Comparison of ENCODE assay signal across 34 mouse cellular contexts in the genomic region with DNA sequence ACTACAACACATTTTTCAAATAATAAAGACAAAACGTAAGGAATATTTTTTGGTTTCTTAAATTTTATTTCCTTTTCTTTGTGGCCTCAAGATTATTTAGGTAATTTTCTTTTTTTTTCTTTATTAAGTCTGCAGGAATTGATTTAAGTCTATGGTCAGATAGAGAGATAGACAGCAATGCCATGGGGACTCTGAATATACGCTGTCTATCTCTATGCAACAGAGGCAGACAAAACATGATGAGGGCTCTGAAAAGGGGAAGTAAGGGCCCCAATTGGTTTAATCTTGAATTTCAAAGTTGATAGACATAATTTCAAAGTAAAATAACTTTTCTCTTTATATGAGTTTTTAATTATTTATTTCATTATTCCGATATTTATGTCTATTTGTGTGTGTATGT.
"Had no signal": no experiment of that assay in that cellular context is flagged by ENCODE, and none has a peak within 500 bp of the region (broad histone marks: within the 10 kb centered on the region; RNA-seq: fewer than 3 reads in every experiment).

No protein-coding gene starts in this region.

- H3K4me1 ChIP-seq: heart, embryonic 12.5 days; heart, embryonic 13.5 days; heart, embryonic 15.5 days; hindbrain, embryonic 12.5 days; hindbrain, embryonic 13.5 days; intestine, embryonic 15.5 days had no signal

- H3K9me3 ChIP-seq: heart, embryonic 12.5 days; heart, embryonic 13.5 days; heart, embryonic 15.5 days; hindbrain, embryonic 10.5 days; hindbrain, embryonic 12.5 days; hindbrain, embryonic 13.5 days; hindbrain, embryonic 15.5 days; intestine, embryonic 15.5 days; kidney, embryonic 15.5 days had no signal

- H3K36me3 ChIP-seq: heart, embryonic 12.5 days; heart, embryonic 13.5 days; heart, embryonic 15.5 days; hindbrain, embryonic 10.5 days; hindbrain, embryonic 12.5 days; hindbrain, embryonic 13.5 days; hindbrain, embryonic 15.5 days; intestine, embryonic 15.5 days; kidney, embryonic 15.5 days had no signal

- DNase-seq: heart, postnatal 10 days; heart, postnatal 14 days; heart, postnatal 36 days; heart, postnatal 4 days; kidney, adult 11 months; kidney, adult 18-20 months; kidney, adult 2 months; kidney, adult 8-10 months; kidney, adult 9 months; kidney, postnatal 10 days; kidney, postnatal 14 days; kidney, postnatal 25 days; kidney, postnatal 36 days; kidney, postnatal 4 days; layer of hippocampus, adult 9-11 months; layer of hippocampus, postnatal 36 days had no signal

- H3K4me2 ChIP-seq: heart, embryonic 12.5 days; heart, embryonic 13.5 days; heart, embryonic 15.5 days; hindbrain, embryonic 12.5 days; hindbrain, embryonic 13.5 days; hindbrain, embryonic 14.5 days; hindbrain, embryonic 15.5 days; intestine, embryonic 15.5 days; kidney, embryonic 15.5 days had no signal

- H3K9ac ChIP-seq: heart, embryonic 12.5 days; heart, embryonic 13.5 days; heart, embryonic 15.5 days; hindbrain, embryonic 12.5 days; hindbrain, embryonic 13.5 days; hindbrain, embryonic 14.5 days; hindbrain, embryonic 15.5 days; intestine, embryonic 15.5 days; kidney, embryonic 15.5 days had no signal

- H3K27me3 ChIP-seq: heart, embryonic 12.5 days; heart, embryonic 13.5 days; heart, embryonic 15.5 days; hindbrain, embryonic 12.5 days; hindbrain, embryonic 13.5 days; hindbrain, embryonic 15.5 days; intestine, embryonic 15.5 days; kidney, embryonic 15.5 days had no signal

- H3K4me3 ChIP-seq: heart, embryonic 12.5 days; heart, embryonic 13.5 days; heart, embryonic 15.5 days; hindbrain, embryonic 10.5 days; hindbrain, embryonic 12.5 days; hindbrain, embryonic 13.5 days; hindbrain, embryonic 15.5 days; intestine, embryonic 15.5 days; kidney, embryonic 15.5 days; layer of hippocampus, adult 2 months; left cerebral cortex, adult 2 months had no signal

- H3K27ac ChIP-seq: heart, embryonic 13.5 days; heart, embryonic 15.5 days; hindbrain, embryonic 10.5 days; hindbrain, embryonic 12.5 days; hindbrain, embryonic 13.5 days; hindbrain, embryonic 14.5 days; hindbrain, embryonic 15.5 days; hindbrain, postnatal 0 days; intestine, embryonic 15.5 days; kidney, embryonic 15.5 days; kidney, postnatal 0 days; layer of hippocampus, adult 2 months; left cerebral cortex, adult 2 months had no signal

- ATAC-seq: hindbrain, embryonic 16.5 days; hindbrain, postnatal 0 days; inflammation-experienced regulatory T-cells, adult 6 months; intestine, embryonic 15.5 days; intestine, embryonic 16.5 days; intestine, postnatal 0 days had no signal
